Mouse (Mus musculus) ES-CJ7 (cell line): ENCODE results near the gene Tlr6.

ENCODE experiments used
- DNase-seq: peaks from one replicate; pipeline ENCODE4 v3.0.0; 2011; ENCODE audit warnings: low read depth, low spot score

Tlr6 gene

GRCm38 (mm10) chr5:64932775-64933174 lies 27.1 kb downstream of the Tlr6 start:
- no peak for DNase-seq

GRCm38 (mm10) chr5:64932215-64932614 lies 27.7 kb downstream of the Tlr6 start:
- no peak for DNase-seq

- DNase-seq = no peak
Observed at GRCm38 (mm10) chr5:64922891-64923381, 37.0 kb downstream of the Tlr6 start.

- no peak for DNase-seq
Observed at GRCm38 (mm10) chr5:64918616-64919597, 41.0 kb downstream of the Tlr6 start.

- DNase-seq = no peak
Observed at GRCm38 (mm10) chr5:64917721-64918120, 42.2 kb downstream of the Tlr6 start.

GRCm38 (mm10) chr5:64917161-64917560 lies 42.7 kb downstream of the Tlr6 start:
- no peak for DNase-seq

GRCm38 (mm10) chr5:64908585-64909284 lies 51.2 kb downstream of the Tlr6 start:
- DNase-seq = no peak

GRCm38 (mm10) chr5:64907906-64908305 lies 52.0 kb downstream of the Tlr6 start:
- DNase-seq = no peak

GRCm38 (mm10) chr5:64905516-64906271 lies 54.2 kb downstream of the Tlr6 start:
- DNase-seq = no peak
